Mouse (Mus musculus) urinary bladder, postnatal 14 days (tissue): ENCODE measurements around the gene Gm20388.

Experiments
- DNase-seq: peaks from one replicate; pipeline ENCODE4 v3.0.0; 2021; ENCODE audit warnings: low spot score

Gene Gm20388

GRCm38 (mm10) chr8:122190349-122191053 is 2279.9 kb downstream of the Gm20388 start:
- DNase-seq, result no peak

- DNase-seq, result no peak
These were observed 2280.4 kb downstream of the Gm20388 start for GRCm38 (mm10) chr8:122191054-122191376.

- DNase-seq, result no peak
These were observed 2282.1 kb downstream of the Gm20388 start for GRCm38 (mm10) chr8:122192771-122193170.

GRCm38 (mm10) chr8:122193521-122193920 is 2282.9 kb downstream of the Gm20388 start:
- no peak for DNase-seq

GRCm38 (mm10) chr8:122194396-122194795 is 2283.8 kb downstream of the Gm20388 start:
- DNase-seq, result peak; percentile 42

- no peak for DNase-seq
These were observed 2286.7 kb downstream of the Gm20388 start for GRCm38 (mm10) chr8:122197342-122197741.

- no peak for DNase-seq
These were observed 2287.9 kb downstream of the Gm20388 start for GRCm38 (mm10) chr8:122198378-122199025.

- no peak for DNase-seq
These were observed 2288.6 kb downstream of the Gm20388 start for GRCm38 (mm10) chr8:122199191-122199590.

- DNase-seq, result peak; percentile 19
These were observed 2289.2 kb downstream of the Gm20388 start for GRCm38 (mm10) chr8:122199841-122200240.

- no peak for DNase-seq
These were observed 2300.9 kb downstream of the Gm20388 start for GRCm38 (mm10) chr8:122211591-122211990.

- no peak for DNase-seq
These were observed 2305.0 kb downstream of the Gm20388 start for GRCm38 (mm10) chr8:122215630-122216029.

GRCm38 (mm10) chr8:122216433-122216832 is 2305.8 kb downstream of the Gm20388 start:
- DNase-seq, result no peak

GRCm38 (mm10) chr8:122217456-122218177 is 2307.0 kb downstream of the Gm20388 start:
- no peak for DNase-seq

- no peak for DNase-seq
These were observed 2313.5 kb downstream of the Gm20388 start for GRCm38 (mm10) chr8:122223976-122224649.

- no peak for DNase-seq
These were observed 2314.0 kb downstream of the Gm20388 start for GRCm38 (mm10) chr8:122224650-122225022.

GRCm38 (mm10) chr8:122225446-122225845 is 2314.8 kb downstream of the Gm20388 start:
- DNase-seq, result no peak

- DNase-seq, result no peak
These were observed 2316.7 kb downstream of the Gm20388 start for GRCm38 (mm10) chr8:122227345-122227744.

- no peak for DNase-seq
These were observed 2318.3 kb downstream of the Gm20388 start for GRCm38 (mm10) chr8:122228792-122229575.

GRCm38 (mm10) chr8:122229819-122230711 is 2319.4 kb downstream of the Gm20388 start:
- no peak for DNase-seq

GRCm38 (mm10) chr8:122230712-122231337 is 2320.2 kb downstream of the Gm20388 start:
- DNase-seq, result peak; percentile 68
